Mouse (Mus musculus) adrenal gland, postnatal 36 days (tissue): ENCODE results near the gene Ddx41. TPM values are rescaled to one million over a fixed set of nuclear protein-coding genes. Genes with fewer than 3 reads are reported as not detected.
A peak's percentile ranks its signal among the peaks of the same experiment; 100 is the strongest.
"Not testable (repeated sequence)": the region's sequence is repeated elsewhere in the genome, so short reads cannot be mapped to it uniquely, and the experiment has no call there.

Source experiments
- DNase-seq, 2 experiments: peaks; one replicate each; pipeline ENCODE4 v3.0.0; 2021; ENCODE audit warnings: mixed read lengths in 1 of 2
- long read RNA-seq, 2 experiments: library from polyadenylated mRNA; stranded (forward); transcript quantifications; one replicate each; pipeline ENCODE4 v2.0.0; 2021; ENCODE audit warnings: borderline sequencing depth in 2 of 2
- total RNA-seq, 2 experiments: library from RNA; stranded (reverse); gene quantifications; 2 replicates each; pipeline ENCODE4 v1.2.3; 2021

The Ddx41 gene
- total RNA-seq: 10 to 100 TPM; 47.3 to 51.7 TPM
- long read RNA-seq, experiment 1, transcript Ddx41-201 (17 exons, 2,205 nt): major isoform, 108 of 124 reads
- long read RNA-seq, experiment 1, partial matches to known transcripts: 7 of 124 reads
- long read RNA-seq, experiment 1, other reads (novel, unspliced or antisense): 9 of 124 reads
- long read RNA-seq, experiment 2, transcript Ddx41-201 (17 exons, 2,205 nt): major isoform, 30 of 38 reads
- long read RNA-seq, experiment 2, partial matches to known transcripts: 2 of 38 reads
- long read RNA-seq, experiment 2, other reads (novel, unspliced or antisense): 6 of 38 reads

- DNase-seq: peak; percentile 95 to 97
Measured at GRCm38 (mm10) chr13:55536194-55537175, at the start of gene Ddx41. TSS of gene Ddx41 (minus strand) at chr13:55536658.

- DNase-seq: no peak
Measured at GRCm38 (mm10) chr13:55578086-55578485, 41.6 kb upstream of the Ddx41 start.

GRCm38 (mm10) chr13:55576872-55577271, 40.4 kb upstream of the Ddx41 start:
- not testable (repeated sequence) for DNase-seq

GRCm38 (mm10) chr13:55575932-55576331, 39.5 kb upstream of the Ddx41 start:
- DNase-seq: no peak

- DNase-seq: no peak
Measured at GRCm38 (mm10) chr13:55574321-55574720, 37.9 kb upstream of the Ddx41 start.

- no peak for DNase-seq
Measured at GRCm38 (mm10) chr13:55573432-55573831, 37.0 kb upstream of the Ddx41 start, which contains the start of gene Tmed9. TSS of gene Tmed9 (plus strand) at chr13:55573732.

GRCm38 (mm10) chr13:55571977-55572376, 35.5 kb upstream of the Ddx41 start:
- no peak for DNase-seq

- DNase-seq: peak; percentile 97 to 98
Measured at GRCm38 (mm10) chr13:55571027-55571751, 34.7 kb upstream of the Ddx41 start, which contains the start of gene Fam193b. TSS of gene Fam193b (minus strand) at chr13:55571120.

GRCm38 (mm10) chr13:55570286-55570973, 34.0 kb upstream of the Ddx41 start:
- peak; percentile 46 to 66 for DNase-seq

GRCm38 (mm10) chr13:55569726-55570285, 33.3 kb upstream of the Ddx41 start:
- DNase-seq: peak; percentile 14 to 41

GRCm38 (mm10) chr13:55568524-55568923, 32.1 kb upstream of the Ddx41 start:
- DNase-seq: not testable (repeated sequence)

GRCm38 (mm10) chr13:55567949-55568348, 31.5 kb upstream of the Ddx41 start:
- DNase-seq: no peak

GRCm38 (mm10) chr13:55567001-55567400, 30.5 kb upstream of the Ddx41 start:
- DNase-seq: no peak

GRCm38 (mm10) chr13:55563266-55563879, 26.9 kb upstream of the Ddx41 start:
- no peak for DNase-seq

- DNase-seq: no peak
Measured at GRCm38 (mm10) chr13:55557499-55557898, 21.0 kb upstream of the Ddx41 start.

- no peak for DNase-seq
Measured at GRCm38 (mm10) chr13:55555921-55556320, 19.5 kb upstream of the Ddx41 start.

GRCm38 (mm10) chr13:55549061-55549460, 12.6 kb upstream of the Ddx41 start:
- no peak for DNase-seq

GRCm38 (mm10) chr13:55548426-55548825, 12.0 kb upstream of the Ddx41 start:
- peak; percentile 73 to 75 for DNase-seq

GRCm38 (mm10) chr13:55547916-55548315, 11.5 kb upstream of the Ddx41 start:
- no peak for DNase-seq

- no peak for DNase-seq
Measured at GRCm38 (mm10) chr13:55544792-55545191, 8.3 kb upstream of the Ddx41 start.

- no peak for DNase-seq
Measured at GRCm38 (mm10) chr13:55543447-55543846, 7.0 kb upstream of the Ddx41 start.
